Mouse (Mus musculus) frontal cortex, postnatal 36 days (tissue): ENCODE data around the gene Acp1.

Experiments
- DNase-seq, 2 experiments: peaks; one replicate each; pipeline ENCODE4 v3.0.0; 2022; ENCODE audit warnings: low spot score in 2 of 2

The Acp1 gene

GRCm38 (mm10) chr12:30864347-30864746 lies 47.0 kb downstream of the Acp1 start:
- no peak for DNase-seq

GRCm38 (mm10) chr12:30856172-30856571 lies 55.2 kb downstream of the Acp1 start:
- no peak for DNase-seq

DNA sequence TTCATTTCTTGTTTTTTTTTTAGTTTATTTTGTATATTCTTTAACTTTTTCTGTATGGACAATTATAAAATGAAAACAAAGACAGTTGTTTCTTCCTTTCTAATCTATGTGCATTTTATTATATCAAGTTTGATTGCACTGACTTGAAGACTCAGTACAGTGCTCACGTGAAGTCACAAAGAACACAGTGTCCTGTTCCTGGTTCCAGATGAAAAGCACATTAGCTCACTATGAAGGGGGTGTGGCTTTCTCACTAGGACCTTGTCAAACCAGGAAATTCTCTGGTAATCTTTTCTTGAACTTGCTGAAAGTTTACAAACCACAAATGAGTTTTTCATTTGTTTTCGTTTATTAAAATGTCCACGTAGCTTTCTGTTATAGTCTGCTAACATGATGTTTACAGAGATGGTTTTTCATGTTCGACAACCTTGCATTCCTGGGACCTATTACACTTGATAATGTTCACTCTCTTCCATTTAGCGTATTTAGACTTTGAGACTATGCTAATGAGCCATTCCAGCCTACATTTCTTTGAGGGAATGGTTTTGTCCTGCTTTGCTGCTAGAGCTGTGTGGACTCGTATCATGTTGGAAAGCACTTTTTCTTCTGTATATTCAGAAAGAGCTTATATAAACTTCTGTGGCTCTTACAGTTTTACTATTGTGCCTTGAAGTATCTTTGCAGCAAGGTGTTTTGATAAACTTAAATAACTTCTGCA lies 55.8 kb downstream of the Acp1 start:
- no peak for DNase-seq

DNA sequence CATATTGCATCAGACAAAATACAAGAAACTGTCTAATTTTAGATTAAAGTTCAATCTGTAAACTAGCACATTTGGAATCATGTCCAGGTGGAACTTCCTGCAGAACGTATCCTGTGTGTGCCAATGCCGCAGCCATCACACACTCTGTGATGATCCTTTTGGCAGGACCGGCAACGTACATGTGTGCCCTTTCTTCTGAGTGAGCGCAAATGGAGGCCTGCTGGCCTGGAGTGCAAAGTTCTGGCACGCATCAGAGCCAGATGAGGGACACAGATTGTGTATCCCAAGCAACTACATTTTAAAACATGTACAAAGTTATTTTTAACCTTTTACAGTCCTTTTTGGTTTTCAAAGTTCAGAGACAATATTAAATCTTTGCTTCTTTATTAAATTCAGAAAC lies 59.5 kb downstream of the Acp1 start:
- no peak for DNase-seq

DNA sequence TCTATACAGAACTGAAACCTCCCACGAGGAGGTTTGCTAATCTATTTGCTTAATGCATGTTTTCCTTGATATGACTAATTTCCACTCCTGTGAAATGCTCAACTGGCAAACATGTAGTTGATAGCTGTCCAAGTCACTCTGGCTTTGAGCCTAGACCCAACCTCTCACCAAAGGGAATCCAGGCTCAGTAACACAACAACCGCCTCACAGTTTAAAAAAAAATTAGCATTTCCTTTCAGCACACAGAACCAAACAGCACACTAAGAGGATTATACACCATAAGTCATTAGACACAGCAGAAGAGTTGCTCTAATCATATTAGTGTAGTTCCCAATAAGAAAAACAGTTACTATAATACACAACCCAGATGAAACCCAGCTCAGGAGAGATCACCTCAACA lies 60.5 kb downstream of the Acp1 start:
- peak; percentile 13 to 16 for DNase-seq

- no peak for DNase-seq
Measured at GRCm38 (mm10) chr12:30848521-30848920, 62.9 kb downstream of the Acp1 start.
